Mouse (Mus musculus) cortical plate, adult 2 months (tissue): ENCODE results near the gene Slc35a3. TPM values are rescaled to one million over a fixed set of nuclear protein-coding genes. Genes with fewer than 3 reads are reported as not detected.
"Not testable (repeated sequence)": the region's sequence is repeated elsewhere in the genome, so short reads cannot be mapped to it uniquely, and the experiment has no call there.

Source experiments
- H3K27ac ChIP-seq: fragments of 200-500 bp; 2 replicates; pipeline ENCODE4 v1.5.1; 2012; ENCODE audit warnings: low read length, control low read depth, inconsistent platforms; ENCODE audit not compliant: insufficient read depth
- H3K4me1 ChIP-seq: fragments of 200-500 bp; 2 replicates; pipeline ENCODE4 v1.6.1; 2011; ENCODE audit warnings: low read length; ENCODE audit not compliant: control insufficient read depth, insufficient read depth
- H3K4me3 ChIP-seq: fragments of 200-500 bp; 2 replicates; pipeline ENCODE4 v1.5.1; 2011; ENCODE audit warnings: mild to moderate bottlenecking, low read length, control low read depth; ENCODE audit not compliant: insufficient read depth
- CTCF ChIP-seq: fragments of 200-500 bp; IDR thresholded peaks from 2 replicates; pipeline ENCODE4 v1.5.1; 2011; ENCODE audit warnings: mild to moderate bottlenecking, control low read depth, low read length; ENCODE audit not compliant: insufficient read depth; ENCODE audit errors: extremely low read depth
- POLR2A ChIP-seq: fragments of 200-500 bp; IDR thresholded peaks from 2 replicates; pipeline ENCODE4 v1.6.1; 2011; ENCODE audit warnings: mild to moderate bottlenecking, low read length, control low read depth; ENCODE audit not compliant: insufficient read depth; ENCODE audit errors: extremely low read depth
- polyA plus RNA-seq: library from polyadenylated mRNA; depleted of rRNA; stranded (reverse); fragments of >200 nt; gene quantifications from 2 replicates; pipeline ENCODE4 v1.2.3, GENCODE M21; 2012

Slc35a3 gene
- polyA plus RNA-seq, 1 experiment: 12.2 TPM

- H3K27ac ChIP-seq: no peak overlapping the region
- no peak overlapping the region for H3K4me3 ChIP-seq
- no peaks in the 10 kb centered on the region for H3K4me1 ChIP-seq
- TF ChIP-seq CTCF (no peak), POLR2A (no peak)
Observed at GRCm38 (mm10) chr3:116702647-116703272, 9.9 kb downstream of the Slc35a3 start.

DNA sequence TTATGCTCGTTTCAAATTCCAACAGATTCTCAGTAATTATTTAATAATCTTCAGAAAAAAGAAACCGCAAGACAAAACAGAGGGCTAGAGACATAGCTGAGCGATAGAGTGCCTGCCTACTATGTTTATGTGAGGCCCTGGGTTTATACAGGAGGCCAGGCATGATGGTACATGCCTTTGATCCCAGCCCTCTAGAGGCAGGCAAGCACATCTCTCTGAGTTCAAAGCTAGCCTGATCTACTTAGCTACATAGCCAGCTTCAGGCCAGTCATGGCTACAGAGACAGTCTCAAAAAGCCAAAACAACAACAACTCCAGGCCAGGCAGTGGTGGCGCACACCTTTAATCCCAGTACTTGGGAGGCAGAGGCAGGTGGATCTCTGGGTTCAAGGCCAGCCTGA lies 11.0 kb downstream of the Slc35a3 start:
- H3K27ac ChIP-seq: no peak overlapping the region
- no peak for TF ChIP-seq CTCF
- TF ChIP-seq POLR2A: no peak

GRCm38 (mm10) chr3:116698786-116699185 lies 13.8 kb downstream of the Slc35a3 start:
- H3K27ac ChIP-seq: no peak overlapping the region
- TF ChIP-seq CTCF: no peak
- TF ChIP-seq POLR2A: no peak
- H3K4me1 ChIP-seq: no peaks in the 10 kb centered on the region
- H3K4me3 ChIP-seq: no peak overlapping the region

More for the DNA sequence above, 11.0 kb downstream of the Slc35a3 start:
- Histone ChIP-seq H3K4me3 (no peak overlapping the region), H3K4me1 (no peaks in the 10 kb centered on the region)

DNA sequence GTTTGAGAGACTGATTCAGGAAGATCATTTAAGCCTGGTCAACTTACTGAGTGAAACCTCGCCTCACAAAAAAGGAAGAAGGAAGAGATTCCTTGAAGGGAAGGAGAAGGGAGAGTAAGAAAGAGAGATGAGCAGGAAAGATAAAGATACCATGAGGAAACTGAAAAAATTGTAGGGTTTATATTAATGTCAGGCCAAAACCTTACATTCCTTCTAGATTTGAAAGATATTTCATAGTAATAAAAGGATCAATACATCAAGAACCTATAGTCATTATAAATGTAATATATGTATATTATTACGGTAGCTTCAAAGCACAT lies 17.0 kb downstream of the Slc35a3 start:
- Histone ChIP-seq H3K27ac (no peak overlapping the region), H3K4me3 (no peak overlapping the region), H3K4me1 (no peaks in the 10 kb centered on the region)
- TF ChIP-seq CTCF (no peak), POLR2A (no peak)

DNA sequence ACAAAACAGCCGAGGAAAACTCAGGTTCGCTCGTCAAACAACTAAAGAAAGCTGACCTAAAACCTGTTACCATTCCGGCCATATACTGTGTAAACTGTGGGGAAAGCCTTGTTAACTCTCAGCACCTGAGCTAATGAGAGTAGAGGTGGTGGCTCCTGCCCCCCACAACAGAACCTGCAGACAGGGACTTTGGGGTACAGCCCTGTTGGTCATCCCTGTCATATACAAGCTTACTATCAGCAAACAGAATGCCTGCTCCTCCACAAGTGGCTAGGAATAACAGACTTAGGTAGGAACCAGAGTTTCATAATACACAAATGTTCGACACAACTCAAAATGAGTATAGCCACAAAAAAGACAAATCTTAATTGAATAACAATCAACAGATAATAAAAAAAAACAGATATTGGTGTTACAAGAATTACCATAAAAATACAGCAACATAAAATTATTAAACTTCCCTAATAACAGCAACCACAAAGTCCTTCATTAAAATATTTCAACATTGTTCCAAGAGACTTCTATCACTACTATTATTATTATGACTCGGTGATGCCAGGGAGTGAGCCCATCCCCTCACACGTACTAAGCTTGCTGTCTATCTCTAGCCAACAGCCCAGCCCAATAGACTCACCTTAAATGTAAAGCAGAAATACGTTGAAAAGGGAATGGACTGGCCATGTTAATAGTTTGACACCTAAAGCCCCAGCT lies 17.5 kb downstream of the Slc35a3 start:
- H3K4me3 ChIP-seq: no peak overlapping the region
- TF ChIP-seq POLR2A (no peak), CTCF (no peak)
- no peak overlapping the region for H3K27ac ChIP-seq
- H3K4me1 ChIP-seq: no peaks in the 10 kb centered on the region

GRCm38 (mm10) chr3:116694312-116694711 lies 18.3 kb downstream of the Slc35a3 start:
- H3K4me1 ChIP-seq: no peaks in the 10 kb centered on the region
- TF ChIP-seq POLR2A (no peak), CTCF (no peak)
- no peak overlapping the region for H3K27ac ChIP-seq
- no peak overlapping the region for H3K4me3 ChIP-seq

DNA sequence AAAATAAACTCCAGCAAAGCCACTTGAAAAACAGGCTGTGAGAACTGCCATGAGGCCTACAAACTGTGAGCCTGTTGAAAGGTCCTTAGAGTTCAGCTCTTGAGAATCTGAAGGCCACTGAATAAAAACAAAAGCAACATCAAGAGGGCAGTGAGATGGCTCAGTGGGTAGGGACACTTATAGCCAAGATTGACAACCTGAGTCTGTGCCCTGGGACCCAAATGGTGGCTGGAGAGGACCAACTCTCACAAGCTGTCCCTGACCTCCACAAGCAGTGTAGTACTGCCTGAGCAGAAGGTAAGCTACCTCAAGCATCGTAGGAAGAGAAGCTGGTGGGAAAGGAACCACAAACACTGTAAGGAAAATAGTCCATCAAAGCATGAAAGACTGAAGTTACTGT lies 31.5 kb downstream of the Slc35a3 start, which contains the start of gene Gm43191:
Gm43191 (minus strand) TSS at position 101 of the 400 bp plus-strand sequence.
- TF ChIP-seq POLR2A (no peak), CTCF (no peak)
- Histone ChIP-seq H3K27ac (no peak within 1 kb of the TSS), H3K4me1 (no peaks in the 10 kb centered on the region), H3K4me3 (no peak within 1 kb of the TSS)

DNA sequence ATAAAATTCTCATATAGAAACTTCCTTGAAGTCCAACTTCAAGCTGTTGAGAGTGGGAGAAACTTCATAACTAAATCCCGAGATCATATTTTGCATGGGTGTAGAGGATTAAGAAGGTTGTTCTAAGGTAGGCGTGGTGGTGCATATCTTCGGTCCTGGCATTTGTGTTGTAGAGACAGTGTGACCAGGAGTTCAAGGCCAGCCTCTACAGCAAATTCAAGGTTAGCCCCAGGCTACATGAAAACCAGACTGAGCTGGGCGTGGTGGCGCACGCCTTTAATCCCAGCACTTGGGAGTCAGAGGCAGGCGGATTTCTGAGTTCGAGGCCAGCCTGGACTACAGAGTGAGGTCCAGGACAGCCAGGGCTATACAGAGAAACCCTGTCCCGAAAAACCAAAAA lies 48.4 kb downstream of the Slc35a3 start:
- H3K4me3 ChIP-seq: not testable (repeated sequence)

GRCm38 (mm10) chr3:116662463-116662863 lies 50.2 kb downstream of the Slc35a3 start, which contains the start of gene Mfsd14a:
Mfsd14a (minus strand) TSS chr3:116662677.
- TF ChIP-seq POLR2A (peak; percentile 84), CTCF (no peak)
- peaks cover 6% of the 10 kb centered on the region for H3K4me1 ChIP-seq
- peak within 1 kb of the TSS; percentile 92 for H3K27ac ChIP-seq
- H3K4me3 ChIP-seq: peak within 1 kb of the TSS; percentile 64

More for the DNA sequence above, 48.4 kb downstream of the Slc35a3 start:
- H3K4me1 ChIP-seq, H3K27ac ChIP-seq: not testable (repeated sequence)

GRCm38 (mm10) chr3:116661870-116662414 lies 50.7 kb downstream of the Slc35a3 start:
- no peak for TF ChIP-seq POLR2A
- no peak for TF ChIP-seq CTCF
- Histone ChIP-seq H3K4me1 (peaks cover 7% of the 10 kb centered on the region), H3K27ac (peak overlapping the region; percentile 92), H3K4me3 (peak overlapping the region; percentile 64)
